Mouse (Mus musculus) heart, postnatal 0 days (tissue): Measurements from ENCODE around the gene Adamts15.

Experiments
- CTCF ChIP-seq: IDR thresholded peaks from 2 replicates; pipeline ENCODE4 v1.5.1; 2016; ENCODE audit warnings: antibody characterized with exemption, control low read depth, low read depth
- EP300 ChIP-seq: IDR thresholded peaks from 2 replicates; pipeline ENCODE4 v1.6.1; 2016; ENCODE audit warnings: antibody characterized with exemption, low read depth

- TF ChIP-seq CTCF (no peak), EP300 (no peak)
Measured at GRCm38 (mm10) chr9:30905861-30906260, 16.4 kb downstream of the Adamts15 start.
